Mouse (Mus musculus) liver, embryonic 12.5 days (tissue): ENCODE data around the gene Slfn8. TPM values are rescaled to one million over a fixed set of nuclear protein-coding genes. Genes with fewer than 3 reads are reported as not detected.

Experiments used
- ATAC-seq: fragments of 200-750 bp; cut with Nextera tagmentation; 2 replicates; pipeline ENCODE4 v1.8.0; 2017; ENCODE audit warnings: moderate number of reproducible peaks, mild to moderate bottlenecking, moderate library complexity
- H3K27ac ChIP-seq: fragments of 300-500 bp; sonication (generic); 2 replicates; pipeline ENCODE4 v1.5.1; 2016; ENCODE audit warnings: mild to moderate bottlenecking
- H3K27me3 ChIP-seq: fragments of 300-500 bp; sonication (generic); replicated peaks from 2 replicates; pipeline ENCODE4 v1.6.1; 2016; ENCODE audit warnings: mild to moderate bottlenecking, moderate library complexity
- H3K36me3 ChIP-seq: fragments of 300-500 bp; sonication (generic); 2 replicates; pipeline ENCODE4 v1.6.1; 2016; ENCODE audit warnings: mild to moderate bottlenecking, moderate library complexity
- H3K4me1 ChIP-seq: fragments of 300-500 bp; sonication (generic); 2 replicates; pipeline ENCODE4 v1.6.1; 2016
- H3K4me2 ChIP-seq: fragments of 300-500 bp; sonication (generic); 2 replicates; pipeline ENCODE4 v1.6.1; 2016; ENCODE audit warnings: mild to moderate bottlenecking, moderate library complexity
- H3K4me3 ChIP-seq: fragments of 300-500 bp; sonication (generic); 2 replicates; pipeline ENCODE4 v1.5.1; 2016; ENCODE audit warnings: mild to moderate bottlenecking, moderate library complexity
- H3K9ac ChIP-seq: fragments of 300-500 bp; sonication (generic); 2 replicates; pipeline ENCODE4 v1.6.1; 2016; ENCODE audit warnings: mild to moderate bottlenecking, moderate library complexity
- H3K9me3 ChIP-seq: fragments of 300-500 bp; sonication (generic); replicated peaks from 2 replicates; pipeline ENCODE4 v1.6.1; 2016; ENCODE audit warnings: mild to moderate bottlenecking, moderate library complexity
- WGBS: fragments of 180-500 bp; shearing (Covaris S2); methylation state at CpG from one replicate; pipeline ENCODE4 v1.1.7; 2016; ENCODE audit not compliant: insufficient replicate concordance; 5-methylcytosine and 5-hydroxymethylcytosine counted together
- polyA plus RNA-seq: library from polyadenylated mRNA; unstranded; fragments of >200 nt; fragmentation: Nextera tagmentation; extraction: Ambion mirVana; gene quantifications from 2 replicates; pipeline ENCODE4 v1.2.1, GENCODE M21; 2016

The Slfn8 gene
- 0.38 and 0.72 TPM in 2 replicates for polyA plus RNA-seq

DNA sequence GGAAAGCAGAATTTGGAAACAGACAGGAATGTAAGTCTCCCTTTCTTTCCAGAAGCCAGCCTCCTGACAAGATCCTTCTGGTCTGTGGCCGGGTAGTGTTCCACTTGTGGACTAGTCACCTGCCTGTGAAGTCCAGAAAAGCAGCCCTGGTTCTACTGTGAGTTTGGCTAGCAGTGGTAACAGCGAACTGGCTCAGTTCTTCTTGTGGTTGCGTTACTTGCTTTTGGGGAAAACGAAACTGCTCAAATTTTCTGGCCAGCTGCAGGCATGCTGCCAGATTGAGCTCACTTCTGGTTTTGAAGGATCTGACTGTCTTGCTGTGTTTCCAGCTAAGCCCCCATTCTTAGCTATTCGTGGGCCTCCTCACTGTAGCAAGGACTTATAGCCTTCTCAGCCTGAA lies at the start of gene Slfn8:
Gene Slfn8 (minus strand): TSS at position 190 of the 400 bp plus-strand sequence.
- no peak for ATAC-seq
- WGBS: 40% methylated on average over 5 of the region's 5 CpGs

DNA sequence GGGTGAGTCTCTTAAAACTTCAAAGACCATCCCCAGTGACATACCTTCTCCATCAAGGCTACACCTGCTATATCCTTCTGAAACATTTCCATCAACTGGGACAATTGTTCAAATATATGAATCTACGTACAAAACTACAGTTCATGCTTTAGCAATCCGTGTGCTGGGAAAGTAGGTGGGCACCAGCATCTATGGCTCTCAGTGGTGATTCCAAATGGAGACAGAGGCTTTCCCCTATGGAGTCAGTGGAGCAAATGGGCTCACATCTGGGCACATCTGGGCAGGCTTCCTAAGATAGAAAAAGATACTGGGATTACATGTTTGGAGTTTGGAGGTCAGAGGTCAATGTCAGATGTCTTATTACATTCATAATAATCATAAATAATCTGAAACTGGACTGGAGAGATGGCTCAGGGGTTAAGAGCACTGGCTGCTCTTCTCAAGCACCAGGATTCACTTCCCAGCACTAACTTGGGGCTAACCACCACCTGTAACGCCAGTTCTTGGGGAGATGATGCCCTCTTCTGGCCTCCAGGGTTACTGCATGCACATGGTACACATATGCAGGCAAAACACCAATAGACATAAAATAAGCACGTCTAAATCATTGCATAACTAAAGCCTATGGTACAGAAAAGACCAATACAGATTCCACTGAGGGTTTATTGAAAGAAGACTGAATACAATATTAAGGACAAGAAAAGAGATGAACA lies 47.5 kb upstream of the Slfn8 start:
- Histone ChIP-seq H3K27ac (no peak overlapping the region), H3K9me3 (no peaks in the 10 kb centered on the region), H3K4me2 (no peak overlapping the region), H3K4me3 (no peak overlapping the region), H3K9ac (no peak overlapping the region), H3K36me3 (no peaks in the 10 kb centered on the region), H3K27me3 (peaks cover 7% of the 10 kb centered on the region; the same call in 1 of the 2 replicates), H3K4me1 (no peaks in the 10 kb centered on the region)
- WGBS: 57% methylated on average over 4 of the region's 4 CpGs
- ATAC-seq: no peak

More for the DNA sequence above, at the start of gene Slfn8:
- Histone ChIP-seq H3K27me3 (no peaks in the 10 kb centered on the region), H3K36me3 (no peaks in the 10 kb centered on the region), H3K4me3 (no peak within 1 kb of the TSS), H3K4me1 (no peaks in the 10 kb centered on the region), H3K9me3 (no peaks in the 10 kb centered on the region), H3K27ac (no peak within 1 kb of the TSS), H3K9ac (no peak within 1 kb of the TSS), H3K4me2 (0 out of 2 replicates have a peak within 1 kb of the TSS, but pooled peaks have one; percentile 19)

DNA sequence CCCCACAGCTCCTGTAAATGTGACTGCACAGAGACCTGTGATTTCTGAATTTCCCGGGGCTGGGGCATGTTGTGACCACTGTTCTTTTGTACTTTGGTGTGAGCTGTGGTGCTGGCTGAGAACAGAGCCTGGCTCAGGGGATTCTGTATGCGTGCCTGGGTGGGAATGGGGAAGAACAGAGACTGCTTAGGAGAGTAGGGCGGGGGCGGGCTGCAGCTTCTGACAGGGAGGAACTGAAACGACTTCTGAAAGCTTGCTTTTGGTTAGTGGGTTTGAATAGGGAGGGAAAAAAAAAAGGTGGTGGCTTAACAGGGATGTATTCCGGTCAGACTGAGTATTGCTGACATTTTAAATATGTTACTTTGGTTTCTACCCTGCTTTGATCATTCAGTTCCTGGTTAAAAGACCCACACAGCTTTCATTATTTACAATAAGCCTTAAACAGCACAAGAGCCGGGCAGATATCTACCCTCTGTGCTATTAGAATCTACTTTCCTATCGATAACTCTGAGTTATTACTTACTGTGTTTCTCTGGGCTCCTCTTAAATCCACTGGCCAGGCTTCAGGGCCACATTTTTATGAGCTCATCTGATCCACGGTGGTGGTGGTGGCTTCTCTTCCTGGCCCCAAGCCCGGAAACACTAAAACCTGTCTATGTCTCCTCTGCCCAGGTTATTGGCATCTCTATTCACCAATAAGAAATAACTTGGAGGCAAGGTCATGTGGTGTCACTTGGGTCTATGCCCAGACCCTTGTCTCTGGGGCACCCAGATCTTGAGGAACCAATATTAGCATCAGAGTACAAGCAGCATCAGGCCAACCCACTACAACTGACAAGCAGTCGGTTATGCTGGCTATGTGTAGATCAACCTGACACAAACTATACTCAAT lies 46.3 kb upstream of the Slfn8 start:
- ATAC-seq: no peak
- no peak overlapping the region for H3K9ac ChIP-seq
- no peak overlapping the region for H3K27ac ChIP-seq

DNA sequence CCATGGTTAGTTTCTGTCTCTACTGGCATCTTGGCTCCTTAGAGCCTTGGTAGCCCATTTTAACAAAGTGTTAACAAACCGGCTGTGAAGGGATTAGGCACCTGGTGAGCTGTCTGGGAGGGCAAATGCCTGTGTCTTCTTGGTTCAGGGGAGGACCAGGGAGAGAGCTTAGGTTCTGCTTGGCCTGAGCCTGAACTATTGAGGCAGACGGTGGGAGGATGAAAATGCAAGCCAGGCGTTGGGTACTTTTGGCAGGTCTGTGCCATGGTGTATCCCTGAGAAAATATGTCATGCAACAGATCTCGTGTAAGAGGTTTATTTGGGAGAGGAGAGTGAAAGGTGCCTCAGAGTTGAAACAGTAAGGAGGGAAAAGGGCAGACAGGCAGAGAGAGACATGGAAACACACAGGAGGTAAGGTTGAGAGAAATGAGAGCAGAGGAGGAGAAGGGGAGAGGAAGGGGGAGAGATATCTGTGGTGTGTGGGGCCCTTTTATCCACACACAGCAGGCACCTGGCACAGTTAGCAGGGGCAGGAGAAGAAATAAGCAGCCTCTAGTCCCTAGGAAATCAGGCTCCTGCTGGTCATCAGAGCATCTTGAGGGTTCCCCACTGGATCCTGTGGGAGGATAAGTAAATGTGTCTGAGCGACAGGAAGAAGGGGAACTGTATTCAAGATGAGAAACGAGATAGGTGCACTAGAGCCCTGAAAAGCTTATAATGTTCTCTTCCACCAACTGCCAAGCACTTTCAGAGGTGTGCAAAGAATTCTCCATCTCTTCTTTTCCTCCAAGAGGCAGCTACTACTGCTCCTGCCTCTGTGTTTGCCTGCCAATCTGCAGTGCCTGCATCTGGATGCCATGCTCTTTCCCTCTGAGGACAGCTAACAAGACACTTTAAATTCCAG lies 45.1 kb upstream of the Slfn8 start:
- no peak for ATAC-seq
- no peak overlapping the region for H3K27ac ChIP-seq
- no peak overlapping the region for H3K4me2 ChIP-seq
- H3K9ac ChIP-seq: no peak overlapping the region
- no peaks in the 10 kb centered on the region for H3K9me3 ChIP-seq
- WGBS: 16% methylated on average over 6 of the region's 6 CpGs
- peaks cover 7% of the 10 kb centered on the region for H3K27me3 ChIP-seq
- H3K4me3 ChIP-seq: peak overlapping the region; percentile 16
- no peaks in the 10 kb centered on the region for H3K36me3 ChIP-seq
- no peaks in the 10 kb centered on the region for H3K4me1 ChIP-seq

More for the DNA sequence above, 46.3 kb upstream of the Slfn8 start:
- WGBS: 31% methylated on average over 11 of the region's 11 CpGs
- Histone ChIP-seq H3K36me3 (no peaks in the 10 kb centered on the region), H3K4me2 (0 out of 2 replicates have a peak overlapping the region, but pooled peaks have one; percentile 6), H3K4me3 (no peak overlapping the region), H3K9me3 (no peaks in the 10 kb centered on the region), H3K27me3 (peaks cover 7% of the 10 kb centered on the region), H3K4me1 (no peaks in the 10 kb centered on the region)

DNA sequence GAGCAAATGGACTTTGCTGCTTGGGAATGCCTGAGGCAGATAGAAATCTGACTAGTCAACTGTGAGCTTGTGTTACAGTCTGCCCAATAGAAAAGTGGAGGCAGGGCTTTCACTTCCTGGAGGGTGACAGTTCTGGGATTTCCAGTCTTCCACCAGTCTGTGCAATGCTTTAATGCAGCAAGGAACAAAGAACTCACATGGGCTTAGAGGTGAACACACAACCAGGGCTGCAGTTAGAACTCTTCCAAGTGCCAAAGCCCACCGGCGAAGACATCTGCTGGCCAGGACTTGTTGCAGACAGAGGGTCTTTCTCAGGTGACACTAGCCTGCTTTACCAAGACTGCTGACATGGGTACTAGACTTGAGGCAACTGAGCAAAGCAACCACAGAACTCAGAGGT lies 44.3 kb upstream of the Slfn8 start, which contains the start of gene Slfn2:
Gene Slfn2 (plus strand): TSS at position 167 of the 400 bp plus-strand sequence.
- WGBS: 45% methylated on average over 2 of the region's 2 CpGs

DNA sequence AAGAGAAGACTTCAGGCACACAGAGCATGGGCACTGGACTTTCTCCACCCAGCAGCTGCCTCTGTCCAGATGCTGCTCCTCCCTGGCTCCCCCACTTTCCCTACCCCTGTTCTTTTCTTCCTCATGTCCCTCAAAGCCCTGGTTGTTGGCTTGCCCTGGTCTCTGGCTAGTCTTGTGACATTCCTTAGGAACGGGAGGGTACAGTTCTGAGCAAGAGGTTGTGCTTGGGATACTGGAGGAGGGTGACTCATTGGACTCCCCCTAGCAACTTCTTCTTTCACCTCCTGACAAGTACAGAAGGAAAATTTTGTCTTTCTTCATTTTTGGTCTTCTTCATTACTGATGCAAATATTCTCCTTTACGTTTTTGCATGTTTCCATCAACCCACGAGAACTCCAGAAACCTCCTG lies 43.3 kb upstream of the Slfn8 start:
- no peak for ATAC-seq
- no peaks in the 10 kb centered on the region for H3K36me3 ChIP-seq
- H3K9ac ChIP-seq: no peak overlapping the region
- WGBS: 33% methylated on average over 3 of the region's 3 CpGs
- no peak overlapping the region for H3K4me3 ChIP-seq
- H3K4me2 ChIP-seq: no peak overlapping the region
- no peaks in the 10 kb centered on the region for H3K4me1 ChIP-seq
- H3K9me3 ChIP-seq: no peaks in the 10 kb centered on the region
- H3K27me3 ChIP-seq: peaks cover 7% of the 10 kb centered on the region
- H3K27ac ChIP-seq: no peak overlapping the region

More for the DNA sequence above, 44.3 kb upstream of the Slfn8 start, which contains the start of gene Slfn2:
- Histone ChIP-seq H3K9me3 (no peaks in the 10 kb centered on the region), H3K4me3 (peak within 1 kb of the TSS; percentile 16), H3K4me1 (no peaks in the 10 kb centered on the region), H3K9ac (no peak within 1 kb of the TSS), H3K27ac (no peak within 1 kb of the TSS), H3K27me3 (peaks cover 7% of the 10 kb centered on the region), H3K4me2 (no peak within 1 kb of the TSS), H3K36me3 (no peaks in the 10 kb centered on the region)
- no peak for ATAC-seq

DNA sequence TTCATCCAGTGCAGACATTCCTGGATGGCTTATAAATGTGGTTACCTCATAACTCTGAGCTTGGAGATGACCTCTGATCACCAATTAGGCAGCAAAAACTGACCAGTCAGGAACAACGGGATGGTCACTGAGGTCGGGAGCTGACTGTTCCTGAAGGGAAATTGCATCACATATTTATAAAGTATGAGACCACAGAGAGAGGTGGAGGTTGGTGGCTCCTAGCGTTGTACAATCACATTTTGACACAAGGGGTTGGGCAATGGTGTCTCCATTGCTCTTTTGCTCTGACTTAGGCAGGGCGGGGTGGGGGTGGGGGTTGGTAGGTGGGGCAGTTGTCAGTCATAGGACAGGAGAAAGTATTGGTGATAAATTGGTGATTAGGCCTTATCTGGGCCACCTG lies 42.5 kb upstream of the Slfn8 start:
- ATAC-seq: no peak
- H3K27ac ChIP-seq: no peak overlapping the region

DNA sequence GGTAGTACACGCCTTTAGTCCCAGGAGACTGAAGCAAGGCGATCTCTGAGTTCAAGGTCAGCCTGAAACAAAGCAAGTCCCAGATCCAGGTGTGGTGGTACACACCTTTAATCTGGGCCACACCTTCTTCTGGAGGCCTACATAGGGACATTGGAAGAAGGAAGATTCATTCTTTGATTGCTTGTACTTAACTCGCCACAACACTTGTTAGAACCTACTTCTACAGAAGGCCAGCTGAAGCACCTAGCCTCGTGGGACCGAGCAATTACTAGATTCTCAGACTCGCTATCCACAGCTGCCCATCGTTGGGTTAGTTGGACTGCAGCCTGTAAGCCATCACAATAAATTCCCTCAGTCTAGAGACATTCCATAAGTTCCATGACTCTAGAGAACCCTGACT lies 41.2 kb upstream of the Slfn8 start:
- no peak for ATAC-seq
- no peaks in the 10 kb centered on the region for H3K9me3 ChIP-seq
- H3K9ac ChIP-seq: no peak overlapping the region
- no peak overlapping the region for H3K27ac ChIP-seq
- WGBS: 68% methylated on average over 7 of the region's 7 CpGs
- H3K4me3 ChIP-seq: no peak overlapping the region
- no peak overlapping the region for H3K4me2 ChIP-seq
- no peaks in the 10 kb centered on the region for H3K36me3 ChIP-seq
- H3K4me1 ChIP-seq: no peaks in the 10 kb centered on the region
- H3K27me3 ChIP-seq: peaks cover 7% of the 10 kb centered on the region

More for the DNA sequence above, 42.5 kb upstream of the Slfn8 start:
- H3K4me2 ChIP-seq: no peak overlapping the region
- H3K9ac ChIP-seq: no peak overlapping the region
- H3K4me1 ChIP-seq: no peaks in the 10 kb centered on the region
- H3K36me3 ChIP-seq: no peaks in the 10 kb centered on the region
- no peak overlapping the region for H3K4me3 ChIP-seq
- H3K9me3 ChIP-seq: no peaks in the 10 kb centered on the region
- peaks cover 7% of the 10 kb centered on the region for H3K27me3 ChIP-seq
- 37% methylated on average over 4 of the region's 4 CpGs for WGBS

DNA sequence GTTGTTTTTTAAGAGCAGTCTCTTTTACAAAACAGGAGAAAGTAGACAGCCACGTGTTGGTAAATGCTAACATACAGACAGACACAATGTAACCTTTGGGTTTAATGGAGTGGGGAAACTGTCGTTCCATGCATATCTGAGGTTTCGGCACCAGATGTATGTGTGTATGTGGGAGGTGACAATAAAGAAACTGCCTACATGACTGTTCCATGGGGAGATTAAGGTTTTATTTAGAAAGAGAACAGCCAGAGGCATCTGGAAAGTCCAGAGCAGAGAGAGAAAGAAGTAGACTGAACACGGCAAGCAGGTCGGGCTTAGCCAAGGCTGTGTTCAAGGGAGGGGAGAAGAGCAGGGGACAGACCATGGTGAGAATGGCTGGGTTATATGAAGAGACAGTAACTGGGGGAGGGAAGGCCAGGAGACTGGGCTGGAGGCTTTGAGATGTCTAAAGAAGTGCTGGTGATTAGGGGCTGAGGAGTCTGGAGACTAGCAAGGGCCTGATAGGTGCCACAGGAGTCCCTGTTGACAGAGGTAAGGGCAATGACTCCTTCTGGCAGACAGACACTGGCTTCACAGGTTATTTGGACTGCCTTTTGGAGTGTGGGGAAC lies 39.9 kb upstream of the Slfn8 start:
- Histone ChIP-seq H3K27ac (no peak overlapping the region), H3K9me3 (no peaks in the 10 kb centered on the region), H3K4me3 (no peak overlapping the region), H3K9ac (no peak overlapping the region), H3K27me3 (peaks cover 7% of the 10 kb centered on the region), H3K4me2 (no peak overlapping the region), H3K36me3 (no peaks in the 10 kb centered on the region), H3K4me1 (no peaks in the 10 kb centered on the region)
- 62% methylated on average over 5 of the region's 5 CpGs for WGBS
- no peak for ATAC-seq

DNA sequence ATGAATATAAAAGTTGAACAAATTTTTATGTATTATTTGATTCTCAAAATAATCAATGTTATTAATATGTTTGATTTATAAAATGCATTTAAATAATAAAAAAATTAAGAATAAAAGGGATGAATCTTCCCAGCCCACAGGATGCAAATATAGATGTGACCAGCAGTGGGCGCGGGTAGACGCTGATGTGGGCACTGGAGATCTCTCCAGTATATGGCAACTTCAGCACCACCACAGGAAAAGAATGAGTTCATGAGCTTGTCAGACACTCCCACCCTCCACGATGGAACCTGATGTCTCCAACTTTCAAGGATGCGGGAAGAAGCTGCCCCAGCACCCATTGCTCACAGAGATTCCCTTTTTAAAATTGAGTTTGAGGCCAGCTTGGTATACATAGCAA lies 37.3 kb upstream of the Slfn8 start:
- Histone ChIP-seq H3K27ac (no peak overlapping the region), H3K9me3 (no peaks in the 10 kb centered on the region), H3K4me2 (no peak overlapping the region), H3K4me3 (no peak overlapping the region), H3K4me1 (no peaks in the 10 kb centered on the region), H3K27me3 (no peaks in the 10 kb centered on the region; the same call in 1 of the 2 replicates), H3K9ac (no peak overlapping the region), H3K36me3 (no peaks in the 10 kb centered on the region)
- no peak for ATAC-seq
- WGBS: 2% methylated on average over 5 of the region's 5 CpGs

DNA sequence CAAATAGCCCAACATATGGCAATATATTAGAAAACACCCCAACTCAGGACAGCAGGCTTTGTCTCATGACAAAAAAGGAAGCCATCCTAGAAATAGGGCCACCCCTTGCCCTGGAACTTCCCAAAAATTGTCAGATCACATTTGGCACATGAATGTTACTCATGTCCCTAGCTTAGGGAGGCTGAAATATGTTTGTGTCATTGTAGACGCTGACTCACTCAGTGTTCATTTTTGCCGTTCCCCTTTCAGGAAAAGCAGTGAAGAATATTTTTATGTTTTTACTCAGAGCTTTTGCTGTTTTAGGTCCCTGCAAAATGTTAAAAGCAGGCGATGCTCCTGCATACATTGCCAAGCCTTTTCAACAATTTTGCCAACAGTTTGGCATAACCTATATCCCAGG lies 25.0 kb upstream of the Slfn8 start:
- H3K36me3 ChIP-seq: no peaks in the 10 kb centered on the region
- ATAC-seq: no peak
- H3K4me3 ChIP-seq: no peak overlapping the region
- H3K4me2 ChIP-seq: no peak overlapping the region
- no peak overlapping the region for H3K27ac ChIP-seq
- no peaks in the 10 kb centered on the region for H3K9me3 ChIP-seq
- WGBS: 65% methylated on average over 3 of the region's 3 CpGs
- no peak overlapping the region for H3K9ac ChIP-seq
- no peaks in the 10 kb centered on the region for H3K27me3 ChIP-seq
- no peaks in the 10 kb centered on the region for H3K4me1 ChIP-seq
